Mouse (Mus musculus): ENCODE results near the gene Taf5. TPM values are rescaled to one million over a fixed set of nuclear protein-coding genes. Genes with fewer than 3 reads are reported as not detected.
A peak's percentile ranks its signal among the peaks of the same experiment; 100 is the strongest.

The Taf5 gene
- 2.9 and 3.1 TPM in 2 replicates for polyA plus RNA-seq (2012; rRNA removed)

- peak; percentile 94 for DNase-seq (ENCODE audit: low spot score)
These were observed at the start of gene Taf5 for GRCm38 (mm10) chr19:47067096-47067882. TSS of gene Taf5 (plus strand) at chr19:47067746.

GRCm38 (mm10) chr19:47017831-47018230 is 49.7 kb upstream of the Taf5 start:
- no peak for DNase-seq (ENCODE audit: low spot score)

GRCm38 (mm10) chr19:47018330-47018729 is 49.2 kb upstream of the Taf5 start:
- DNase-seq (ENCODE audit: low spot score): no peak

GRCm38 (mm10) chr19:47019326-47019725 is 48.2 kb upstream of the Taf5 start:
- no peak for DNase-seq (ENCODE audit: low spot score)

- no peak for DNase-seq (ENCODE audit: low spot score)
These were observed 44.8 kb upstream of the Taf5 start for GRCm38 (mm10) chr19:47022709-47023108.

GRCm38 (mm10) chr19:47023546-47023945 is 44.0 kb upstream of the Taf5 start:
- DNase-seq (ENCODE audit: low spot score): no peak

GRCm38 (mm10) chr19:47024954-47025353 is 42.6 kb upstream of the Taf5 start:
- no peak for DNase-seq (ENCODE audit: low spot score)

- no peak for DNase-seq (ENCODE audit: low spot score)
These were observed 41.0 kb upstream of the Taf5 start for GRCm38 (mm10) chr19:47026513-47026912.

- no peak for DNase-seq (ENCODE audit: low spot score)
These were observed 37.8 kb upstream of the Taf5 start for GRCm38 (mm10) chr19:47029796-47030195.

GRCm38 (mm10) chr19:47031770-47032169 is 35.8 kb upstream of the Taf5 start:
- DNase-seq (ENCODE audit: low spot score): no peak

GRCm38 (mm10) chr19:47034916-47035315 is 32.6 kb upstream of the Taf5 start:
- DNase-seq (ENCODE audit: low spot score): no peak

GRCm38 (mm10) chr19:47036596-47036995 is 30.9 kb upstream of the Taf5 start:
- DNase-seq (ENCODE audit: low spot score): no peak

- no peak for DNase-seq (ENCODE audit: low spot score)
These were observed 26.6 kb upstream of the Taf5 start for GRCm38 (mm10) chr19:47040720-47041473.

GRCm38 (mm10) chr19:47043608-47044007 is 23.9 kb upstream of the Taf5 start:
- no peak for DNase-seq (ENCODE audit: low spot score)

- DNase-seq (ENCODE audit: low spot score): no peak
These were observed 21.2 kb upstream of the Taf5 start for GRCm38 (mm10) chr19:47046343-47046742.

- no peak for DNase-seq (ENCODE audit: low spot score)
These were observed 20.2 kb upstream of the Taf5 start for GRCm38 (mm10) chr19:47047236-47047833.

GRCm38 (mm10) chr19:47049061-47049460 is 18.5 kb upstream of the Taf5 start:
- no peak for DNase-seq (ENCODE audit: low spot score)

GRCm38 (mm10) chr19:47049840-47050239 is 17.7 kb upstream of the Taf5 start:
- DNase-seq (ENCODE audit: low spot score): no peak

- peak; percentile 73 for DNase-seq (ENCODE audit: low spot score)
These were observed 17.1 kb upstream of the Taf5 start, which contains the start of gene Pcgf6 for GRCm38 (mm10) chr19:47050271-47051032. TSS of gene Pcgf6 (minus strand) at chr19:47050906.

GRCm38 (mm10) chr19:47052927-47053326 is 14.6 kb upstream of the Taf5 start:
- no peak for DNase-seq (ENCODE audit: low spot score)

- no peak for DNase-seq (ENCODE audit: low spot score)
These were observed 14.1 kb upstream of the Taf5 start for GRCm38 (mm10) chr19:47053471-47053870.

- no peak for DNase-seq (ENCODE audit: low spot score)
These were observed 9.9 kb upstream of the Taf5 start for GRCm38 (mm10) chr19:47057684-47058083.
